Mouse (Mus musculus) intestine, embryonic 15.5 days (tissue): ENCODE results near the gene Il25. TPM values are rescaled to one million over a fixed set of nuclear protein-coding genes. Genes with fewer than 3 reads are reported as not detected.

Experiments used
- ATAC-seq: fragments of 200-750 bp; cut with Nextera tagmentation; 2 replicates; pipeline ENCODE4 v1.8.0; 2017; ENCODE audit warnings: moderate TSS enrichment, moderate library complexity
- H3K27ac ChIP-seq: fragments of 300-500 bp; sonication (generic); 2 replicates; pipeline ENCODE4 v1.5.1; 2015; ENCODE audit warnings: mild to moderate bottlenecking, inconsistent platforms
- H3K27me3 ChIP-seq: fragments of 300-500 bp; sonication (generic); replicated peaks from 2 replicates; pipeline ENCODE4 v1.6.1; 2015; ENCODE audit warnings: inconsistent platforms
- H3K36me3 ChIP-seq: fragments of 300-500 bp; sonication (generic); 2 replicates; pipeline ENCODE4 v1.6.1; 2015; ENCODE audit warnings: inconsistent platforms
- H3K4me1 ChIP-seq: fragments of 300-500 bp; sonication (generic); replicated peaks from 2 replicates; pipeline ENCODE4 v1.6.1; 2015; ENCODE audit warnings: inconsistent platforms
- H3K4me2 ChIP-seq: fragments of 300-500 bp; sonication (generic); replicated peaks from 2 replicates; pipeline ENCODE4 v1.6.1; 2015; ENCODE audit warnings: mild to moderate bottlenecking, inconsistent platforms
- H3K4me3 ChIP-seq: fragments of 300-500 bp; sonication (generic); replicated peaks from 2 replicates; pipeline ENCODE4 v1.5.1; 2015; ENCODE audit warnings: inconsistent platforms
- H3K9ac ChIP-seq: fragments of 300-500 bp; sonication (generic); 2 replicates; pipeline ENCODE4 v1.6.1; 2015; ENCODE audit warnings: inconsistent platforms
- H3K9me3 ChIP-seq: fragments of 300-500 bp; sonication (generic); 2 replicates; pipeline ENCODE4 v1.6.1; 2016; ENCODE audit warnings: inconsistent platforms
- WGBS: fragments of 180-500 bp; shearing (Covaris S2); methylation state at CpG from one replicate; pipeline ENCODE4 v1.1.7; 2015; 5-methylcytosine and 5-hydroxymethylcytosine counted together
- polyA plus RNA-seq: library from polyadenylated mRNA; unstranded; fragments of >200 nt; fragmentation: Nextera tagmentation; extraction: Ambion mirVana; gene quantifications from 2 replicates; pipeline ENCODE4 v1.2.1, GENCODE M21; 2015

The Il25 gene
- polyA plus RNA-seq: not detected in 2 replicates

DNA sequence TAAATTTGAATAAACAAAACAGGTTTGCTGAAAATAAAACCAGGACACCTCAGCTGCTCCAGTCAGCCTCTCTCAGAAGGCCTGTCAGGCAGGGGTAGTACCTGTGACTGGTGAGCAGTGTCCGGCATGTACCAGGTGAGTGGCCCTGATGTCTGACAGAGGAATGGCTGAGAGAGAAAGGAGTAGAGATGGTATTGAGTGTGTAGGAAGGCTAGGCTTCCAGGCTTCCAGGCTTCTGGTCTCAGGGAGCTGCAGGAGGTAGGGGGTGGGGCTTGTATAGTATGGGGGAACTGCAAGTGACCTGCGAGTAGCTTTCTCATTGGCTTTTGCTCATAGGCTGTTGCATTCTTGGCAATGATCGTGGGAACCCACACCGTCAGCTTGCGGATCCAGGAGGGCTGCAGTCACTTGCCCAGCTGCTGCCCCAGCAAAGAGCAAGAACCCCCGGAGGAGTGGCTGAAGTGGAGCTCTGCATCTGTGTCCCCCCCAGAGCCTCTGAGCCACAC lies at the start of gene Il25:
TSS of gene Il25 (plus strand) at position 51 of the 506 bp plus-strand sequence.
- Histone ChIP-seq H3K27me3 (no peaks in the 10 kb centered on the region), H3K4me3 (no peak within 1 kb of the TSS), H3K4me1 (peaks cover 20% of the 10 kb centered on the region), H3K36me3 (no peaks in the 10 kb centered on the region), H3K4me2 (no peak within 1 kb of the TSS), H3K27ac (no peak within 1 kb of the TSS), H3K9me3 (no peaks in the 10 kb centered on the region), H3K9ac (no peak within 1 kb of the TSS)
- peak; percentile 33; the same call in 1 of the 2 replicates for ATAC-seq
- 38% methylated on average over 6 of the region's 6 CpGs for WGBS

DNA sequence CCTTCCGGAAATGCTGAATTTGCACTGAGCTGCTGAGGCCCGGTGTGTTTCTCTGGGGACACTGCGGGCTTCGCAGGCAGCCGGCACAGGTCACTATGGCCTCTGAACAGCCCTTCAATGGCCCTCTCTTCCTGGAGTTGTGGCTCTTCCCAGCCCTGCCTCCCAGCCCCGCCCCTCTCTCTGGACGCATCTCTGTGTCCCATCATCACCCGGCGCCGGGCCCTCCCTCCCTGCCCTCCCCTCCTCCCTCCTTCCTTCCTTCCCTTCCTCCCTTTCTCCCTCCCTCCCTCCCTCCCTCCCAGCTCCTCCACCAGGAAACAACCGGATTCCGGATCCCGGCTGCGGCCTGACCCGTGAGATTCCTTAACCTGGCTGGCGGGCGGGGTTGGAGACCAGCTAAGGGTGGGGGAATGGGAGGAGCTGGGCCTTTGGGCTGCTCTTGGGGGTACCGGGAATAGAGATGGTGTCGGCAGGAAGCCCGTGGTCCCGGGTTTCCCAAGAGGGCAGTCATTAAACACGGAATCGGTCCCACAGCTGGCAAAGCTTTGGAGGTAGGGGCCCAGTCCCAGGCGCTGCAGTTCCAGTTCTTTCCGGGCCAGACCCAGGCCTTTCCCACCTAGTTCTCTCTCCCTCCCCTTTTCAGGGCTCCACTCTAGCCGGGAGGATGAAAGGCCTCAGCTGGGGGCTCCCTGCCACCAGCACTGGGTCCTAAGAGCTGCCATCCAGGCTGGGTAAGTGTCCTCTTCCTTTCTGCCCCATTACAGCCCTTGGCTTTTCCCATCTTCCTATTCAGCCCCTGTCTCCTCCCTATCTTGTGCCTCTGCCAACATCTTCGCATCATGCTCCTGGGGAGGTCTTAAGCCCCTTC lies 49.1 kb upstream of the Il25 start, which contains the start of the genes Bcl2l2 and Gm20521:
TSS of gene Bcl2l2 (plus strand) at position 224 of the 868 bp plus-strand sequence.
TSS of gene Gm20521 (plus strand) at position 288 of the 868 bp plus-strand sequence.
- Histone ChIP-seq H3K27ac (peak within 1 kb of the TSS; percentile 92), H3K4me2 (peak within 1 kb of the TSS; percentile 75), H3K36me3 (0 out of 2 replicates have a peak, but pooled peaks cover 6% of the 10 kb centered on the region), H3K27me3 (no peaks in the 10 kb centered on the region), H3K9ac (peak within 1 kb of the TSS; percentile 80), H3K4me1 (peaks cover 15% of the 10 kb centered on the region), H3K9me3 (no peaks in the 10 kb centered on the region), H3K4me3 (peak within 1 kb of the TSS; percentile 56)
- WGBS: under 1% methylated on average over 27 of the region's 27 CpGs
- ATAC-seq: peak; percentile 94

DNA sequence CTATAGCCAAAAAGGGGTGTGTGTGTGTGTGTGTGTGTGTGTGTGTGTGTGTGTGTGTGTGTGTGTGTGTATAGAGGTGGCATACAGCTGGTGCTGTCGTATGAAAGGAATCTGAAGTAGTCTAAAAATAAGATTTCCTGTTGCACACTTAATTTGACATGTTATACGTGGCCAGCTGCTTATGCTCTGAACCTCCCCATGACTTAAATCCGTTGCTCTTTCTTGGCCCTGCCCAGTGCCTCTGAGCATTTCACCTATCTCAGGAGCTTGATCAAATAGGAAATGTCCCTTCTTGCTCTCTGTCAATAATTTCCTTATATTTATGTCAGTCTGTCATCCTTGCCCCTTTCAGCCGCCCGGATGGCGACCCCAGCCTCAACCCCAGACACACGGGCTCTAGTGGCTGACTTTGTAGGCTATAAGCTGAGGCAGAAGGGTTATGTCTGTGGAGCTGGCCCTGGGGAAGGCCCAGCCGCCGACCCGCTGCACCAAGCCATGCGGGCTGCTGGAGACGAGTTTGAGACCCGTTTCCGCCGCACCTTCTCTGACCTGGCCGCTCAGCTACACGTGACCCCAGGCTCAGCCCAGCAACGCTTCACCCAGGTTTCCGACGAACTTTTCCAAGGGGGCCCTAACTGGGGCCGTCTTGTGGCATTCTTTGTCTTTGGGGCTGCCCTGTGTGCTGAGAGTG lies 48.3 kb upstream of the Il25 start:
- Histone ChIP-seq H3K27me3 (no peaks in the 10 kb centered on the region), H3K36me3 (0 out of 2 replicates have a peak, but pooled peaks cover 6% of the 10 kb centered on the region), H3K4me1 (peaks cover 15% of the 10 kb centered on the region), H3K9ac (peak overlapping the region; percentile 80), H3K27ac (peak overlapping the region; percentile 92), H3K4me3 (peak overlapping the region; percentile 56), H3K9me3 (no peaks in the 10 kb centered on the region), H3K4me2 (peak overlapping the region; percentile 75)
- peak; percentile 23 for ATAC-seq
- 18% methylated on average over 21 of the region's 21 CpGs for WGBS

DNA sequence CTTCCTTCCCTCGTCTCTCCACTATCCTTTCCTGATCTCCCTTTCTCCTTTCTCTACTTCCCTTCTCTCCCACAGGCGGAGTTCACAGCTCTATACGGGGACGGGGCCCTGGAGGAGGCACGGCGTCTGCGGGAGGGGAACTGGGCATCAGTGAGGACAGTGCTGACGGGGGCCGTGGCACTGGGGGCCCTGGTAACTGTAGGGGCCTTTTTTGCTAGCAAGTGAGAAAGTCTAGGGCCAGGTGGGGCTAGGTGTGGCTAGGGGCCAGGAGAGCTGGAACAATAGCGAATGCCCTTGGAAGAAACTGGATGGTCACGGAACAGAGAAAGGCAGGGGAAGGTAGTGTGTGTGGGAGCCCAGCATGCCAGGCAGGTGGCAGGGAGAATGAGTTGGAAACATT lies 47.2 kb upstream of the Il25 start:
- 87% methylated on average over 11 of the region's 11 CpGs for WGBS
- no peak for ATAC-seq
- 0 out of 2 replicates have a peak overlapping the region, but pooled peaks have one; percentile 56 for H3K4me3 ChIP-seq

DNA sequence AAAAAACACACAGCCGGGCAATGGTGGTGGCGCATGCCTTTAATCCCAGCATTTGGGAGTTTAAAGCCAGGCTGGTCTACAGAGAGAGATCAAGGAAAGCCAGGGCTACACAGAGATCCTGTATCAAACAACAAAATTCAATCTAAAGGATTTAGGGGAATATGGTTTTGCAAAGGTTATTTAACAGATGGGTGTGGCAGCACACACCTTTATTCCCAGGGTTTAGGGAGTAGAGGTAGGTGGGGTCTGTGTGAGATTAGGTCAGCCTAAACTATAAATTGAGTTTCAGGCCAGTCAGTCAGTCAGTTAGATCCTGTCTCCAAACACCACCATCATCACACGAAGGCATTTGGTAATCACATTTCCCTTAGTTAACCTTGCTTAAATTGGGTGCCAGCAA lies 40.3 kb upstream of the Il25 start, which contains the start of gene Pabpn1:
TSS of gene Pabpn1 (plus strand) at position 301 of the 400 bp plus-strand sequence.
- peak within 1 kb of the TSS; percentile 82 for H3K27ac ChIP-seq
- peak within 1 kb of the TSS; percentile 58 for H3K4me2 ChIP-seq
- no peaks in the 10 kb centered on the region for H3K27me3 ChIP-seq
- H3K9ac ChIP-seq: peak within 1 kb of the TSS; percentile 33; the same call in 1 of the 2 replicates
- H3K36me3 ChIP-seq: peaks cover 11% of the 10 kb centered on the region
- H3K9me3 ChIP-seq: no peaks in the 10 kb centered on the region
- no peak for ATAC-seq
- H3K4me1 ChIP-seq: peaks cover 6% of the 10 kb centered on the region; the same call in 1 of the 2 replicates
- peak within 1 kb of the TSS; percentile 93 for H3K4me3 ChIP-seq
- WGBS: 89% methylated on average over 3 of the region's 3 CpGs

More for the DNA sequence above, 47.2 kb upstream of the Il25 start:
- peak overlapping the region; percentile 80; the same call in 1 of the 2 replicates for H3K9ac ChIP-seq
- peak overlapping the region; percentile 75 for H3K4me2 ChIP-seq
- H3K27ac ChIP-seq: no peak overlapping the region
- H3K36me3 ChIP-seq: 0 out of 2 replicates have a peak, but pooled peaks cover 6% of the 10 kb centered on the region
- no peaks in the 10 kb centered on the region for H3K9me3 ChIP-seq
- peaks cover 15% of the 10 kb centered on the region for H3K4me1 ChIP-seq
- H3K27me3 ChIP-seq: no peaks in the 10 kb centered on the region

DNA sequence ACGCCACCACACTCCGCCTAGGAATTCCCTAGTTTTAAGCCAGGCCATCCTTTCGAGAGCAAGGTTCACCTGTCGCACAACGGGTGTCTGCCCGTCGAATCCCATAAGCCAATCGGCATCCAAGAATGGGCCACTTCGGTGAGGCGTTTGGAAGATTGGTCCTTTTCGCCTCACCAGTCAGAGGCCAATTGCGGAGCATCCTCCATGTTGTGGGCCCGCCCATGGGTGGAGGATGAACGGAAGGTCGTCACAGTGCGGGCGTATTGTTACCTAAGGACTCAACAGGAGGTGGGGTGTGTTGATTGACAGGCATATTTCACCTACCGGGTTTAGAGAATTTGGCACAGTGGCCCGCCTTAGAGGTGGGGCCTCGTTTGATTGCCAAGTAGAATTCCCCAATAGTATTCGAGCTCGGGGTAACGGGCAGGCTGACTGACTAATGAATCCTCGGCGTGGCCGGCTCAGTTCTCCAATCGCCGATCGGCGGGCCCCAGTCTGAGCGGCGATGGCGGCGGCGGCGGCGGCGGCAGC lies 38.8 kb upstream of the Il25 start:
- peak overlapping the region; percentile 93 for H3K4me3 ChIP-seq
- under 1% methylated on average over 38 of the region's 38 CpGs for WGBS
- ATAC-seq: peak; percentile 99

DNA sequence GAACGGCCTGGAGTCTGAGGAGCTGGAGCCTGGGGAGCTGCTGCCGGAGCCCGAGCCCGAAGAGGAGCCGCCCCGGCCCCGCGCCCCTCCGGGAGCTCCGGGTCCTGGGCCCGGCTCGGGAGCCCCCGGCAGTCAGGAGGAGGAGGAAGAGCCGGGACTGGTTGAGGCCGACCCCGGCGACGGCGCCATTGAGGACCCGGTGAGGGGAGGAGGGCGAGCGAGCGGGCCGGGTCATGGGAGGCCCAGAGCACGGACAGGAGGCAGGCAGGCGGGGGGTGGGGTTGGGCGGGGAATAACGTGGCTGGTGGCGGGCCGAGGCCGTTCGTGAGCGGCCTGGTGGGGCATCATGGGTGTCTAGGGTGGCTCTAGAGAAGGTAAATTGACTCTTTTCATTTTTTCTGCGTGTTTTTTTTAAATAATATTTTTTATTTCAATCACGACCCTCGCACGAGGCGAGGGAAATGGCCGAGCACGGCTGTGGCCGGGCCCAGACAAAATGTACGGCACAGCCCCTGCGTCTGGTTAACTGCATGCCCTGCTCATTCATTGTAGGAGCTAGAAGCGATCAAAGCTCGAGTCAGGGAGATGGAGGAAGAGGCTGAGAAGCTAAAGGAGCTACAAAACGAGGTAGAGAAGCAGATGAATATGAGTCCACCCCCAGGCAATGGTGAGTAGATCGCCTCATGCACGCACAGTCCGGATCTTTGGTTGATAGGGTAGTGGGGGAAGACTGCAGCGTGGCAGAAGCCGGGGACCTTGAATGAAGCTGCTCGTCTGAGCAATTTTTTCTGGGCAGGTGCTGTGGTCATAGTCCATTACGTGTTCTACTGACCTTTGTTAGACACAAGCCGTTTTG lies 38.0 kb upstream of the Il25 start:
- Histone ChIP-seq H3K4me3 (peak overlapping the region; percentile 93), H3K4me1 (peaks cover 9% of the 10 kb centered on the region; the same call in 1 of the 2 replicates), H3K36me3 (peaks cover 17% of the 10 kb centered on the region), H3K9me3 (no peaks in the 10 kb centered on the region), H3K27ac (peak overlapping the region; percentile 96), H3K4me2 (peak overlapping the region; percentile 61), H3K27me3 (no peaks in the 10 kb centered on the region), H3K9ac (peak overlapping the region; percentile 100)
- peak; percentile 74 for ATAC-seq
- WGBS: under 1% methylated on average over 54 of the region's 54 CpGs

More for the DNA sequence above, 38.8 kb upstream of the Il25 start:
- Histone ChIP-seq H3K9me3 (no peaks in the 10 kb centered on the region), H3K9ac (peak overlapping the region; percentile 100), H3K36me3 (peaks cover 14% of the 10 kb centered on the region), H3K27me3 (no peaks in the 10 kb centered on the region), H3K4me1 (peaks cover 9% of the 10 kb centered on the region; the same call in 1 of the 2 replicates), H3K27ac (peak overlapping the region; percentile 96), H3K4me2 (peak overlapping the region; percentile 61)

DNA sequence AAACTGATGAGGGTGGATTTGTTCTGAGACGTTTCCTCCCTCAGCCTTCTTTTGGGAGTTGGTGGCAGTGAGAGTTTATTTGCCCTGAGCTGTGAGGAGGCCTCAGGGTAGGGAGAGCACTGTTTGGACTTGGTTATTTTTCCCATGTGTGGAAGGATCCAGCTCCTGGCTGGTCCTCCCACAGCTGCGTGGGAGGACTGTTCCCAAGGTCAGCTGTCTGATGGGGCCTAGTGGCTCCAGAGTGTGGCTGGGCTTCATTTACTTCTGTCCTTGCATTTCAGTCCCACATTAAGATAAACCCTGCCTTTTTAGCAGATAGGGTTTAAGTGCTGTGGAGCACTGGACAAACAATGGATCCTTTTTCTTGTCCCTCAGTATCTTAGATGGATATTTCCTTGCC lies 35.0 kb upstream of the Il25 start:
- H3K4me3 ChIP-seq: no peak overlapping the region
- H3K36me3 ChIP-seq: peaks cover 17% of the 10 kb centered on the region
- H3K4me1 ChIP-seq: peaks cover 6% of the 10 kb centered on the region; the same call in 1 of the 2 replicates
- no peak overlapping the region for H3K4me2 ChIP-seq
- WGBS: 58% methylated on average over 2 of the region's 2 CpGs
- ATAC-seq: no peak
- no peaks in the 10 kb centered on the region for H3K27me3 ChIP-seq
- H3K9ac ChIP-seq: no peak overlapping the region
- no peak overlapping the region for H3K27ac ChIP-seq
- H3K9me3 ChIP-seq: no peaks in the 10 kb centered on the region

DNA sequence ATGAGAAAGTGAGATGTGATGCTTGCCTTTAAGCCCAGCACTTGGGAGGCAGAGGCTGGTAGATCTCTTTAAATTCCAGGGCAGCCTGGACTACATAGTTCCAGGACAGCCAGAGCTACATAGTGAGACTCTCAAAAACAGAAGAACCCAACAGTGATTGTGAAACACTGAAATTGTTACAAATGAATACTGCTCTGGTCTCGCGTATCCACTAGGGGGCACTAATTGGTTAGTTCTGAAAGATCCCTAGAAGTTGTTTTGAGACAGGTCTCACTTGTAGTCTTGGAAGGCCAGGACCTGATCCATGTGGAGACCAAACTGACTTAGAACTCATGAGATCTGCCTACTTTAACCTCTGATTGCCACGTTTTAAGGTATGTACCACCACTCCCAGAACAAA lies 32.1 kb upstream of the Il25 start:
- Histone ChIP-seq H3K36me3 (peaks cover 17% of the 10 kb centered on the region), H3K27me3 (no peaks in the 10 kb centered on the region), H3K4me2 (no peak overlapping the region), H3K9ac (no peak overlapping the region), H3K9me3 (no peaks in the 10 kb centered on the region), H3K27ac (no peak overlapping the region), H3K4me1 (peaks cover 6% of the 10 kb centered on the region; the same call in 1 of the 2 replicates), H3K4me3 (no peak overlapping the region)
- under 1% methylated on average over 3 of the region's 3 CpGs for WGBS
- peak; percentile 70 for ATAC-seq

DNA sequence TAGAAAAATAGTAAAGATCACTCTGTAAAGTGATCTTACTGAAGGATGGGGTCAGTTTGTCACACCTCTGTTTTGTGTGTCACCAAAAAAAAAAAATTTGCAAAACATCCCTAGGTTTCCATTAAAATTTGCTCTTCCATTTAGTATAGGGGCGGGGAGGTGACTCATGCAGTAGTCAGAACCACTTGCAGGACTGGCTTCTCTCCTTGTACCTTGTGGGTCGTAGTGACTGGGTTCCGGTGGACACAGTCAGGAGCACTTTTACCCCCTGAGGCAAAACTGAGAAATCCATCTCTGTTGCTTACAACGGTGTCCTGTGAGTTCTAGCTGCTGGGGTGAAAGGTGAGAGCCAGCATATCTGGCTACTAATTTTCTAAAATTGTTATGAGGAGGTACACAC lies 28.9 kb upstream of the Il25 start:
- Histone ChIP-seq H3K27ac (no peak overlapping the region), H3K4me2 (no peak overlapping the region), H3K9ac (no peak overlapping the region), H3K4me3 (no peak overlapping the region), H3K27me3 (no peaks in the 10 kb centered on the region), H3K36me3 (0 out of 2 replicates have a peak, but pooled peaks cover 4% of the 10 kb centered on the region), H3K9me3 (no peaks in the 10 kb centered on the region), H3K4me1 (no peaks in the 10 kb centered on the region)
- WGBS: 87% methylated on average over 4 of the region's 4 CpGs
- ATAC-seq: no peak

DNA sequence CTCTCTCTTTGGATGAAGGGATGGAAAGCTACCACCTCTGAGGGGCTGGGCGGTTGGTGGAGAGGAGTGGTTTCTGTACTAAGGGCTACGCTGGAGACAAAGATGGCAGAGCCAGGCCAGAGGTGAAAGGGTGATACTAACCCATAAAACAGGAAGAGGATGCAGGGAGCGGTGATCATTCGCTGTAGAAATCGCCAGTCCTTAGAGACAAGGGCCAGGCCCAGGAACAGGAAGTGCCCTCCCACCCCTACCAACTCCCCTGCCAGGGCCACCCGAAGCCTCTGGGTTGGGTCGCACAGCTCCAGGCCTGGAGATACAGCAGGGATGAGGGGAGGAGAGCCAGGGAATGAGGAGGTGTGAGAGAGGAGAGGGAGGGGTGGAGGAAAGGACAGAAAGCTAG lies 23.8 kb upstream of the Il25 start:
- Histone ChIP-seq H3K27ac (no peak overlapping the region), H3K27me3 (0 out of 2 replicates have a peak, but pooled peaks cover 2% of the 10 kb centered on the region), H3K36me3 (no peaks in the 10 kb centered on the region), H3K4me2 (no peak overlapping the region), H3K9ac (no peak overlapping the region), H3K9me3 (no peaks in the 10 kb centered on the region), H3K4me1 (peaks cover 10% of the 10 kb centered on the region; the same call in 1 of the 2 replicates), H3K4me3 (no peak overlapping the region)
- WGBS: 74% methylated on average over 7 of the region's 7 CpGs
- ATAC-seq: no peak
